8 mouse cellular contexts compared by ENCODE assay signal in the genomic region with DNA sequence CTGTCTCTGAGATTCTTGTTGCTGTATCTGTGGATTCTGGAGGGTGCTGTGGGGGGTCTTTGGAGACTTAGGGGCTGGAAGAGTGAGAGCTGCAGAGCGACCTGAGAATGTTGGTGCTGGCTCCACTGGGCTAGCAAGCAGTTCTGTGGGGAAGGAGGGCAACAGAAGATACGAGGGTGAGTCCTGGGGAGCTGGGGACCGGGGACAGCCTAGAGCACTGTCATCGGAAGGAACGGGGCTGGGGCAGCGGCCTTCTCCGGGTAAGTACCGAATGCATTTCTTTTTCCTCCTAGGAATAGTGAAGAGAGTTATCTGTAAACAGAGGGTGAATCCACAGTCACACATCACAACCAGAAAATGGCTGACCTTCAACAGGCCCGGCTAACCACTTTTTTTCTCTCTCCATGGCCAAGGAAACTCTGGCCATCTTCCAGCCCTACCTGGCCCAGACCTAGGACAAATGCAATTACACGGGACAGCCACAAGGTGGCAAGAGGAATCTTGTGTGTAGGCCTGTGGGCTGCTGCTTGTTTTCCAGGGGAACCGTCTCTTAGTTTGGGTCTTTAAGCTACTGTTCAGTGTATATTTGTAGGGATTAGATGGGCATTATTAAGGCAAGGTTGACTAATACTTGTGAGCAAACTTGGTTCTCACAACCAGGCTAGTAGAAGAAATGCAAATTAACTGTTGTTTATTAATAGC. TPM values are rescaled to one million over a fixed set of nuclear protein-coding genes. Genes with fewer than 3 reads are reported as not detected.
A peak's percentile ranks its signal among the peaks of the same experiment; 100 is the strongest.
DNase-seq lines count a peak whose midpoint lies in the region; ATAC-seq and TF ChIP-seq lines count a peak whose summit lies in the region.
"Had no signal": no experiment of that assay in that cellular context is flagged by ENCODE, and none has a peak within 500 bp of the region (broad histone marks: within the 10 kb centered on the region; RNA-seq: fewer than 3 reads in every experiment).

No protein-coding gene starts in this region.

- ATAC-seq in G1E (ENCODE audit: extremely low read depth, insufficient number of reproducible peaks, low FRiP score, poor library complexity, severe bottlenecking): no peak
- no peak; the same call in 1 of the 2 replicates for ATAC-seq in embryonic facial prominence, embryonic 15.5 days (ENCODE audit: insufficient number of reproducible peaks, low FRiP score, low TSS enrichment, low read depth)

- DNase-seq in G1E (ENCODE audit: low spot score): peak; percentile 57
- DNase-seq in heart, postnatal 36 days: peak; percentile 63 to 73
- DNase-seq in layer of hippocampus, adult 9-10 months (ENCODE audit: low spot score): peak; percentile 42
- peak; percentile 64 for DNase-seq in lung, postnatal 14 days
- DNase-seq in right cerebral cortex, adult 18-20 months: peak; percentile 51

- no peaks in the 10 kb centered on the region for H3K4me1 ChIP-seq in G1E (ENCODE audit: insufficient read depth, low read depth, low read length)
- peaks cover 4% of the 10 kb centered on the region; the same call in 1 of the 2 replicates for H3K4me1 ChIP-seq in bone marrow, adult 2 months (ENCODE audit: control insufficient read depth, insufficient read depth, low read length)
- H3K4me1 ChIP-seq in embryonic facial prominence, embryonic 15.5 days: peaks cover 14% of the 10 kb centered on the region

- no peaks in the 10 kb centered on the region for H3K9me3 ChIP-seq in G1E (replicated peaks)
- H3K9me3 ChIP-seq in embryonic facial prominence, embryonic 15.5 days (replicated peaks): no peaks in the 10 kb centered on the region
- H3K9me3 ChIP-seq: liver, embryonic 15.5 days had no signal

- 64% methylated on average over 11 of the region's 11 CpGs for WGBS in bone marrow, adult 2 months
- 64% methylated on average over 11 of the region's 11 CpGs for WGBS in embryonic facial prominence, embryonic 15.5 days

- H3K4me3 ChIP-seq in G1E (ENCODE audit: low read depth, low read length): no peak overlapping the region
- no peak overlapping the region for H3K4me3 ChIP-seq in bone marrow, adult 2 months (replicated peaks; ENCODE audit: control insufficient read depth, low read depth, low read length)
- H3K4me3 ChIP-seq in embryonic facial prominence, embryonic 15.5 days (replicated peaks): no peak overlapping the region
- H3K4me3 ChIP-seq: liver, embryonic 15.5 days had no signal

- H3K9ac ChIP-seq in embryonic facial prominence, embryonic 15.5 days: no peak overlapping the region
- H3K9ac ChIP-seq: liver, embryonic 15.5 days had no signal

- peaks cover 53% of the 10 kb centered on the region for H3K36me3 ChIP-seq in G1E (replicated peaks)
- H3K36me3 ChIP-seq in embryonic facial prominence, embryonic 15.5 days: peaks cover 14% of the 10 kb centered on the region
- H3K36me3 ChIP-seq: liver, embryonic 15.5 days had no signal

- no peak for TF ChIP-seq POLR2A in bone marrow, adult 2 months (IDR thresholded peaks at IDR 0.05; ENCODE audit: borderline replicate concordance, control insufficient read depth, low read depth, low read length)

- intact Hi-C loops in heart, postnatal 36 days (cut with DNase I): loop anchor here (1.0 kb wide), 2 partner anchors 43 to 89 kb away; no protein-coding TSS in a partner anchor

- TF ChIP-seq CTCF in G1E (IDR thresholded peaks at IDR 0.05; ENCODE audit: low read depth, low read length): peak; percentile 75
- peak; percentile 76 for TF ChIP-seq CTCF in bone marrow, adult 2 months (IDR thresholded peaks at IDR 0.05; ENCODE audit: control insufficient read depth, insufficient read depth, low read length)

- H3K4me2 ChIP-seq in embryonic facial prominence, embryonic 15.5 days (replicated peaks): no peak overlapping the region
- H3K4me2 ChIP-seq: liver, embryonic 15.5 days had no signal

- no peak overlapping the region for H3K27ac ChIP-seq in bone marrow, adult 2 months (ENCODE audit: control insufficient read depth, insufficient read depth, low read depth, low read length, poor library complexity)
- 0 out of 2 replicates have a peak overlapping the region, but pooled peaks have one; percentile 60 for H3K27ac ChIP-seq in embryonic facial prominence, embryonic 15.5 days (replicated peaks)
- H3K27ac ChIP-seq: liver, embryonic 15.5 days had no signal

- peaks cover 3% of the 10 kb centered on the region; the same call in 1 of the 2 replicates for H3K27me3 ChIP-seq in G1E (ENCODE audit: insufficient read depth, low read length)
- H3K27me3 ChIP-seq in embryonic facial prominence, embryonic 15.5 days: no peaks in the 10 kb centered on the region
- H3K27me3 ChIP-seq: liver, embryonic 15.5 days had no signal

RNA-seq across cellular contexts. Expression of a gene that starts 22.0 kb away (rescaled TPM):
- total RNA-seq in G1E (2014; fragmentation: Nextera tagmentation): 119 and 144 TPM in 2 replicates
- total RNA-seq in G1E (2017): 259 and 285 TPM in 2 replicates
- 8.1 and 19.9 TPM in 2 replicates for polyA plus RNA-seq in G1E (2012)
- polyA plus RNA-seq in bone marrow, adult 2 months (2011; ENCODE audit: insufficient read depth, insufficient read length, low replicate concordance, missing spikeins): 102 and 171 TPM in 2 replicates
- 748 and 818 TPM in 2 replicates for polyA plus RNA-seq in embryonic facial prominence, embryonic 15.5 days (2015; fragmentation: Nextera tagmentation; extraction: Ambion mirVana)
- 100 to 1,000 TPM; 241 to 246 TPM for total RNA-seq in heart, postnatal 36 days (2021)

RNA-seq across cellular contexts. Expression of a gene that starts 29.0 kb away (rescaled TPM):
- not detected in 2 replicates for total RNA-seq in G1E (2014; fragmentation: Nextera tagmentation)
- not detected in 2 replicates for total RNA-seq in G1E (2017)
- not detected in 2 replicates for polyA plus RNA-seq in G1E (2012)
- 2.6 TPM in 2 replicates for polyA plus RNA-seq in bone marrow, adult 2 months (2011; ENCODE audit: insufficient read depth, insufficient read length, low replicate concordance, missing spikeins)
- polyA plus RNA-seq in embryonic facial prominence, embryonic 15.5 days (2015; fragmentation: Nextera tagmentation; extraction: Ambion mirVana): 21.5 and 22.6 TPM in 2 replicates
- 1 to 10 TPM in 1 of 2 experiments, under 1 TPM in 1; 0.65 to 1.2 TPM for total RNA-seq in heart, postnatal 36 days (2021)

RNA-seq across cellular contexts. Expression of a gene that starts 40.0 kb away (rescaled TPM):
- total RNA-seq in G1E (2014; fragmentation: Nextera tagmentation) (not detected in 2 replicates), G1E (2017) (0.27 TPM in 1 of 2 replicates, not detected in the other)
- polyA plus RNA-seq in G1E (2012): not detected in 2 replicates
- not detected in 2 replicates for polyA plus RNA-seq in bone marrow, adult 2 months (2011; ENCODE audit: insufficient read depth, insufficient read length, low replicate concordance, missing spikeins)
- not detected in 2 replicates for polyA plus RNA-seq in embryonic facial prominence, embryonic 15.5 days (2015; fragmentation: Nextera tagmentation; extraction: Ambion mirVana)
- not detected for total RNA-seq in heart, postnatal 36 days (2021)
- polyA plus RNA-seq: liver, embryonic 15.5 days had no signal
